Comparison of ENCODE assay signal across 8 mouse cellular contexts in genomic region chr10:80250059-80250458, GRCm38 (mm10). TPM values are rescaled to one million over a fixed set of nuclear protein-coding genes. Genes with fewer than 3 reads are reported as not detected.
A peak's percentile ranks its signal among the peaks of the same experiment; 100 is the strongest.
DNase-seq lines count a peak whose midpoint lies in the region; ATAC-seq and TF ChIP-seq lines count a peak whose summit lies in the region.

No protein-coding gene starts in this region.

- H3K27ac ChIP-seq in kidney, postnatal 0 days: peak overlapping the region; percentile 88; the same call in 1 of the 2 replicates
- H3K27ac ChIP-seq in embryonic facial prominence, embryonic 11.5 days (replicated peaks; ENCODE audit: low read depth, low read length): no peak overlapping the region
- peak overlapping the region; percentile 79 for H3K27ac ChIP-seq in hindbrain, embryonic 15.5 days (replicated peaks)
- peak overlapping the region; percentile 89 for H3K27ac ChIP-seq in midbrain, embryonic 15.5 days

- H3K27me3 ChIP-seq in kidney, postnatal 0 days (ENCODE audit: insufficient read depth, low read length): no peaks in the 10 kb centered on the region
- no peaks in the 10 kb centered on the region for H3K27me3 ChIP-seq in embryonic facial prominence, embryonic 11.5 days (ENCODE audit: control insufficient read depth, insufficient read depth, low read length)
- H3K27me3 ChIP-seq in hindbrain, embryonic 15.5 days: no peaks in the 10 kb centered on the region
- no peaks in the 10 kb centered on the region for H3K27me3 ChIP-seq in midbrain, embryonic 15.5 days (replicated peaks)

- H3K4me2 ChIP-seq in kidney, postnatal 0 days (ENCODE audit: low read length): peak overlapping the region; percentile 78
- H3K4me2 ChIP-seq in embryonic facial prominence, embryonic 11.5 days (ENCODE audit: low read depth, low read length): peak overlapping the region; percentile 55
- peak overlapping the region; percentile 76 for H3K4me2 ChIP-seq in hindbrain, embryonic 15.5 days
- H3K4me2 ChIP-seq in midbrain, embryonic 15.5 days: peak overlapping the region; percentile 95

- TF ChIP-seq CTCF in kidney, postnatal 0 days (IDR thresholded peaks at IDR 0.05; ENCODE audit: low read depth): no peak

- ATAC-seq in kidney, postnatal 0 days (replicated peaks; ENCODE audit: low FRiP score, low read depth): no peak
- ATAC-seq in embryonic facial prominence, embryonic 11.5 days (replicated peaks; ENCODE audit: insufficient number of reproducible peaks, low FRiP score, low TSS enrichment, low read depth): no peak
- ATAC-seq in hindbrain, embryonic 15.5 days (ENCODE audit: low FRiP score, low read depth): no peak
- no peak for ATAC-seq in midbrain, embryonic 15.5 days (replicated peaks)
- ATAC-seq in activated CD4-positive, CD25-positive, alpha-beta regulatory T cell, adult 4 months: no peak
- ATAC-seq in inflammation-experienced regulatory T-cells, adult 6 months: no peak

- H3K4me3 ChIP-seq in kidney, postnatal 0 days (replicated peaks; ENCODE audit: low read depth, low read length): peak overlapping the region; percentile 82
- H3K4me3 ChIP-seq in embryonic facial prominence, embryonic 11.5 days (ENCODE audit: low read depth, low read length): peak overlapping the region; percentile 78
- peak overlapping the region; percentile 47 for H3K4me3 ChIP-seq in hindbrain, embryonic 15.5 days
- H3K4me3 ChIP-seq in midbrain, embryonic 15.5 days: peak overlapping the region; percentile 78

- H3K4me1 ChIP-seq in kidney, postnatal 0 days (replicated peaks; ENCODE audit: insufficient read depth, low read length): peaks cover 6% of the 10 kb centered on the region
- no peaks in the 10 kb centered on the region; the same call in 1 of the 2 replicates for H3K4me1 ChIP-seq in embryonic facial prominence, embryonic 11.5 days (ENCODE audit: control insufficient read depth, insufficient read depth, low read length)
- peaks cover 23% of the 10 kb centered on the region for H3K4me1 ChIP-seq in hindbrain, embryonic 15.5 days (replicated peaks)
- H3K4me1 ChIP-seq in midbrain, embryonic 15.5 days: peaks cover 30% of the 10 kb centered on the region

- H3K9ac ChIP-seq in kidney, postnatal 0 days (ENCODE audit: low read depth, low read length): peak overlapping the region; percentile 84
- H3K9ac ChIP-seq in embryonic facial prominence, embryonic 11.5 days (replicated peaks; ENCODE audit: low read length): peak overlapping the region; percentile 84
- H3K9ac ChIP-seq in hindbrain, embryonic 15.5 days: peak overlapping the region; percentile 66
- peak overlapping the region; percentile 73 for H3K9ac ChIP-seq in midbrain, embryonic 15.5 days

- no peaks in the 10 kb centered on the region for H3K9me3 ChIP-seq in kidney, postnatal 0 days (replicated peaks; ENCODE audit: low read length)
- no peaks in the 10 kb centered on the region for H3K9me3 ChIP-seq in embryonic facial prominence, embryonic 11.5 days (replicated peaks; ENCODE audit: control insufficient read depth, low read length)
- H3K9me3 ChIP-seq in hindbrain, embryonic 15.5 days: no peaks in the 10 kb centered on the region
- H3K9me3 ChIP-seq in midbrain, embryonic 15.5 days: no peaks in the 10 kb centered on the region

- DNase-seq in kidney, postnatal 0 days (ENCODE audit: low spot score): no peak
- no peak for DNase-seq in kidney, postnatal 36 days
- no peak for DNase-seq in embryonic facial prominence, embryonic 11.5 days (ENCODE audit: low spot score)
- no peak for DNase-seq in adrenal gland, adult (ENCODE audit: inconsistent age in 2 of 2, low spot score in 1 of 2)

- 28% methylated on average over 2 of the region's 2 CpGs for WGBS in kidney, postnatal 0 days
- 39% methylated on average over 2 of the region's 2 CpGs for WGBS in embryonic facial prominence, embryonic 11.5 days
- WGBS in hindbrain, embryonic 15.5 days: 41% methylated on average over 2 of the region's 2 CpGs
- 39% methylated on average over 2 of the region's 2 CpGs for WGBS in midbrain, embryonic 15.5 days

- H3K36me3 ChIP-seq in kidney, postnatal 0 days (ENCODE audit: insufficient read depth, low read length): peaks cover 15% of the 10 kb centered on the region
- peaks cover 2% of the 10 kb centered on the region; the same call in 1 of the 2 replicates for H3K36me3 ChIP-seq in embryonic facial prominence, embryonic 11.5 days (replicated peaks; ENCODE audit: control insufficient read depth, insufficient read depth, low read depth, low read length)
- peaks cover 12% of the 10 kb centered on the region for H3K36me3 ChIP-seq in hindbrain, embryonic 15.5 days
- H3K36me3 ChIP-seq in midbrain, embryonic 15.5 days (replicated peaks): peaks cover 7% of the 10 kb centered on the region; the same call in 1 of the 2 replicates

RNA-seq across cellular contexts. Expression of gene Ndufs7, which starts 1.1 kb away (rescaled TPM):
- 537 and 556 TPM in 2 replicates for polyA plus RNA-seq in kidney, postnatal 0 days (2015; fragmentation: Nextera tagmentation; extraction: Ambion mirVana)
- polyA plus RNA-seq in embryonic facial prominence, embryonic 11.5 days (2014; fragmentation: Nextera tagmentation; extraction: Ambion mirVana): 221 and 253 TPM in 2 replicates
- polyA plus RNA-seq in hindbrain, embryonic 15.5 days (2015; fragmentation: Nextera tagmentation; extraction: Ambion mirVana): 311 and 321 TPM in 2 replicates
- 290 and 305 TPM in 2 replicates for polyA plus RNA-seq in midbrain, embryonic 15.5 days (2015; fragmentation: Nextera tagmentation; extraction: Ambion mirVana)
- 100 to 1,000 TPM; 205 to 250 TPM for polyA plus RNA-seq in activated CD4-positive, CD25-positive, alpha-beta regulatory T cell, adult 4 months (2017; shearing (Covaris generic))
- 100 to 1,000 TPM; 183 to 267 (median 228) TPM for polyA plus RNA-seq in inflammation-experienced regulatory T-cells, adult 6 months (2017; shearing (Covaris generic))

RNA-seq across cellular contexts. Expression of gene Gamt, which starts 10.8 kb away (rescaled TPM):
- 25.5 and 26.0 TPM in 2 replicates for polyA plus RNA-seq in kidney, postnatal 0 days (2015; fragmentation: Nextera tagmentation; extraction: Ambion mirVana)
- polyA plus RNA-seq in embryonic facial prominence, embryonic 11.5 days (2014; fragmentation: Nextera tagmentation; extraction: Ambion mirVana): 21.9 and 22.4 TPM in 2 replicates
- polyA plus RNA-seq in hindbrain, embryonic 15.5 days (2015; fragmentation: Nextera tagmentation; extraction: Ambion mirVana): 24.6 and 28.1 TPM in 2 replicates
- 16.8 and 18.9 TPM in 2 replicates for polyA plus RNA-seq in midbrain, embryonic 15.5 days (2015; fragmentation: Nextera tagmentation; extraction: Ambion mirVana)
- under 1 TPM in 1 of 2 experiments, not detected in 1; 0.34 TPM for polyA plus RNA-seq in activated CD4-positive, CD25-positive, alpha-beta regulatory T cell, adult 4 months (2017; shearing (Covaris generic))
- 1 to 10 TPM in 1 of 3 experiments, under 1 TPM in 2; 0.67 to 1.7 (median 0.75) TPM for polyA plus RNA-seq in inflammation-experienced regulatory T-cells, adult 6 months (2017; shearing (Covaris generic))

RNA-seq across cellular contexts. Expression of gene Dazap1, which starts 11.2 kb away (rescaled TPM):
- polyA plus RNA-seq in kidney, postnatal 0 days (2015; fragmentation: Nextera tagmentation; extraction: Ambion mirVana): 43.7 and 44.6 TPM in 2 replicates
- 40.9 and 44.7 TPM in 2 replicates for polyA plus RNA-seq in embryonic facial prominence, embryonic 11.5 days (2014; fragmentation: Nextera tagmentation; extraction: Ambion mirVana)
- polyA plus RNA-seq in hindbrain, embryonic 15.5 days (2015; fragmentation: Nextera tagmentation; extraction: Ambion mirVana): 46.9 and 51.3 TPM in 2 replicates
- polyA plus RNA-seq in midbrain, embryonic 15.5 days (2015; fragmentation: Nextera tagmentation; extraction: Ambion mirVana): 60.5 and 60.8 TPM in 2 replicates
- 10 to 100 TPM; 15.4 to 19.6 TPM for polyA plus RNA-seq in activated CD4-positive, CD25-positive, alpha-beta regulatory T cell, adult 4 months (2017; shearing (Covaris generic))
- 10 to 100 TPM; 12.3 to 14.4 (median 14.0) TPM for polyA plus RNA-seq in inflammation-experienced regulatory T-cells, adult 6 months (2017; shearing (Covaris generic))

RNA-seq across cellular contexts. Expression of gene Mum1, which starts 23.8 kb away (rescaled TPM):
- 44.2 and 52.7 TPM in 2 replicates for polyA plus RNA-seq in kidney, postnatal 0 days (2015; fragmentation: Nextera tagmentation; extraction: Ambion mirVana)
- 75.1 and 94.3 TPM in 2 replicates for polyA plus RNA-seq in embryonic facial prominence, embryonic 11.5 days (2014; fragmentation: Nextera tagmentation; extraction: Ambion mirVana)
- polyA plus RNA-seq in hindbrain, embryonic 15.5 days (2015; fragmentation: Nextera tagmentation; extraction: Ambion mirVana): 36.5 and 38.6 TPM in 2 replicates
- polyA plus RNA-seq in midbrain, embryonic 15.5 days (2015; fragmentation: Nextera tagmentation; extraction: Ambion mirVana): 56.4 and 59.5 TPM in 2 replicates
- polyA plus RNA-seq in activated CD4-positive, CD25-positive, alpha-beta regulatory T cell, adult 4 months (2017; shearing (Covaris generic)): 10 to 100 TPM; 59.5 to 75.7 TPM
- polyA plus RNA-seq in inflammation-experienced regulatory T-cells, adult 6 months (2017; shearing (Covaris generic)): 10 to 100 TPM; 57.7 to 85.1 (median 67.4) TPM

RNA-seq across cellular contexts. Expression of gene Rps15, which starts 42.2 kb away (rescaled TPM):
- polyA plus RNA-seq in kidney, postnatal 0 days (2015; fragmentation: Nextera tagmentation; extraction: Ambion mirVana): 974 and 1,069 TPM in 2 replicates
- 886 and 948 TPM in 2 replicates for polyA plus RNA-seq in embryonic facial prominence, embryonic 11.5 days (2014; fragmentation: Nextera tagmentation; extraction: Ambion mirVana)
- 551 and 587 TPM in 2 replicates for polyA plus RNA-seq in hindbrain, embryonic 15.5 days (2015; fragmentation: Nextera tagmentation; extraction: Ambion mirVana)
- 516 and 528 TPM in 2 replicates for polyA plus RNA-seq in midbrain, embryonic 15.5 days (2015; fragmentation: Nextera tagmentation; extraction: Ambion mirVana)
- polyA plus RNA-seq in activated CD4-positive, CD25-positive, alpha-beta regulatory T cell, adult 4 months (2017; shearing (Covaris generic)): 1,000 to 10,000 TPM; 1,256 to 1,612 TPM
- polyA plus RNA-seq in inflammation-experienced regulatory T-cells, adult 6 months (2017; shearing (Covaris generic)): 1,000 to 10,000 TPM in 2 of 3 experiments, 100 to 1,000 TPM in 1; 970 to 1,806 (median 1,658) TPM
